Mouse (Mus musculus) cortical plate, adult 2 months (tissue): ENCODE measurements around the gene Eapp. TPM values are rescaled to one million over a fixed set of nuclear protein-coding genes. Genes with fewer than 3 reads are reported as not detected.
A peak's percentile ranks its signal among the peaks of the same experiment; 100 is the strongest.
"Not testable (repeated sequence)": the region's sequence is repeated elsewhere in the genome, so short reads cannot be mapped to it uniquely, and the experiment has no call there.

Experiments
- H3K27ac ChIP-seq: fragments of 200-500 bp; 2 replicates; pipeline ENCODE4 v1.5.1; 2012; ENCODE audit warnings: low read length, control low read depth, inconsistent platforms; ENCODE audit not compliant: insufficient read depth
- H3K4me1 ChIP-seq: fragments of 200-500 bp; 2 replicates; pipeline ENCODE4 v1.6.1; 2011; ENCODE audit warnings: low read length; ENCODE audit not compliant: control insufficient read depth, insufficient read depth
- H3K4me3 ChIP-seq: fragments of 200-500 bp; 2 replicates; pipeline ENCODE4 v1.5.1; 2011; ENCODE audit warnings: mild to moderate bottlenecking, low read length, control low read depth; ENCODE audit not compliant: insufficient read depth
- CTCF ChIP-seq: fragments of 200-500 bp; IDR thresholded peaks from 2 replicates; pipeline ENCODE4 v1.5.1; 2011; ENCODE audit warnings: mild to moderate bottlenecking, control low read depth, low read length; ENCODE audit not compliant: insufficient read depth; ENCODE audit errors: extremely low read depth
- POLR2A ChIP-seq: fragments of 200-500 bp; IDR thresholded peaks from 2 replicates; pipeline ENCODE4 v1.6.1; 2011; ENCODE audit warnings: mild to moderate bottlenecking, low read length, control low read depth; ENCODE audit not compliant: insufficient read depth; ENCODE audit errors: extremely low read depth
- polyA plus RNA-seq: library from polyadenylated mRNA; depleted of rRNA; stranded (reverse); fragments of >200 nt; gene quantifications from 2 replicates; pipeline ENCODE4 v1.2.3, GENCODE M21; 2012

Eapp gene
- polyA plus RNA-seq, 1 experiment = 25.9 TPM

DNA sequence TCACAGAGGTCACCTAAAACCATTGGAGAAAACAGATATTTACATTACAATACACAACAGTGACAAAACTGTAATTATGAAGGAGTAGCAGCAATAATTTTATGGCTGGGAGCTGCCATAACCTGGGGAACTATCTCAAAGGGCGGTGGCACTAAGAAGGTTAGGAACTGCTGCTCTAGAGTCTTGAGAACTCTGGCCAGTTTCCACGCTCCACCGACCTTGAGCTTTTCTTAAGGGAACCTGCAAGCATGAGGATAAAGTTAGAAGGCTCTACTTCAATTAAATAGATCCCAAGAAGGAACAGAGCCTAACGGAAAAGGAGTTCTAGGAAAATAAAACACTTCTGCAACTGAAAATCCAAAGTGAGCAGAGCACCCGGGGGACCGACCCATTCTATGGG lies 30.2 kb downstream of the Eapp start:
- H3K4me1 ChIP-seq = no peaks in the 10 kb centered on the region
- TF ChIP-seq POLR2A (no peak), CTCF (no peak)
- H3K27ac ChIP-seq = no peak overlapping the region
- no peak overlapping the region for H3K4me3 ChIP-seq

- H3K4me3 ChIP-seq, H3K27ac ChIP-seq, H3K4me1 ChIP-seq: not testable (repeated sequence)
Observed at GRCm38 (mm10) chr12:54661470-54661869, 34.2 kb downstream of the Eapp start.

DNA sequence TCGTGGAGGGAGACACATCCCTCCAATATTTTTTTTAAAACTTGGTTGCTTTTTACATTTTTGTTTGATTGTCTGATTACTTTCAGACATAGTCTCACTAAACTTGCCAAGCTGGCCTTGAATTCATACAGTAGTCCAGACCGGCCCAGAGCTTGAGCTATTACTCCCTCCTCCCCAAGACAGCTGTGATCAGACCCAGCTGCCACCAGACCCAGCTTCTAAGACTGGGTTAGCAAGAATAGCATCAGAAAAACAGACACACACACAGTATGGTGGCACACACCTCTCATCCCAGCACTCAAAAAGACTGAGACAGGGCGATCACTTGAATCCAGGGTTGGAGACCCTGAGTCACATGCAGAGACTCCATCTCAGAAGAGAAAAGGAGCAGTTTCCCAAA lies 35.8 kb downstream of the Eapp start:
- no peak for TF ChIP-seq POLR2A
- TF ChIP-seq CTCF = no peak
- Histone ChIP-seq H3K27ac (no peak overlapping the region), H3K4me3 (no peak overlapping the region), H3K4me1 (no peaks in the 10 kb centered on the region)

DNA sequence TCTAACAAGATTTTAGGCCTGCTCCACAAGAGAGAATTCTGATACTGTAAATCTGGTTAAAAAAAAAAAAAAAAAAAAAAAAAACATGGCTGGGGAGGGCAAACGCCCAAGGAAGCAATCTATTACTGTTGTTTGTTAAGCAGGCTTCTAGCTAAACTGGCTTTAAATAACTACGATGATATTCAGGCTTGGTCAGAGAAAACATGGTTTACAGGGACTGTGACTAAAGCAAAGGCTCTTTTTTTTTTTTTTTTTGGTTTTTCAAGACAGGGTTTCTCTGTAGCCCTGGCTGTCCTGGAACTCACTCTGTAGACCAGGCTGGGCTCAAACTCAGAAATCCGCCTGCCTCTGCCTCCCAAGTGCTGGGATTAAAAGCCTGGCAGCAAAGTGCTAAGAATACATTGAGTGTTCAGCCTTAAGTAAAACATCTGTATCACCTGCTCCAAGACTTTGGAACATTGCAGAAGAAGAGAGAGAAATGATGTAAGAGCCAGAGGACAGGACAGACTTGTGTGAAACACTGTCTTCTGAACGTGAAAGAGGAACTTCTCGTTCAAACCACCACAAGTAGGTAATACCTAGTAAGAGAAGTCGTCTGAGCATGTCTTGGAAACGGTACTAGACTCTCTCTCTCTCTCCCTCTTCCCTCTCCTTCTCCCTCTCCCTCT lies 37.1 kb downstream of the Eapp start:
- no peak overlapping the region for H3K27ac ChIP-seq
- TF ChIP-seq CTCF (no peak), POLR2A (no peak)
- no peaks in the 10 kb centered on the region; the same call in 1 of the 2 replicates for H3K4me1 ChIP-seq
- H3K4me3 ChIP-seq = no peak overlapping the region

DNA sequence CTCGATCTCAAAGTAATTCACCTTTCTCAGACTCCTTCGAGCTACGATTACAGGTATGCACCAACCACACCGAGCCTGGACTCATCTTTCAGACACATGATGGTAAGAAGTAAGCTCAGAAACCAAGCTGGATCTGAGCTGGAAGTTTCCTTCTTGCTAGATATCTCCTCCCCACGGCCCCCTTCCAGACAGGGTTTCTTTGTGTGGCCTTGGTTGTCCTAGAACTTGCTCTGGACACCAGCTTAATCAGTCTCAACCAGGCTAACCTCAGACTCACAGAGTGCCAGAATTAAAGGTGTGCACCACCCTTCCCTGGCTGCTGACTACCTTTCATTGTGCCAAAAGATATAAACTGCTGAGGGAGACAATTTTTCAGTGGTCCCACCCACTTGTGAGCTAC lies 37.7 kb downstream of the Eapp start:
- no peak overlapping the region for H3K4me3 ChIP-seq
- no peak for TF ChIP-seq CTCF
- TF ChIP-seq POLR2A = no peak

DNA sequence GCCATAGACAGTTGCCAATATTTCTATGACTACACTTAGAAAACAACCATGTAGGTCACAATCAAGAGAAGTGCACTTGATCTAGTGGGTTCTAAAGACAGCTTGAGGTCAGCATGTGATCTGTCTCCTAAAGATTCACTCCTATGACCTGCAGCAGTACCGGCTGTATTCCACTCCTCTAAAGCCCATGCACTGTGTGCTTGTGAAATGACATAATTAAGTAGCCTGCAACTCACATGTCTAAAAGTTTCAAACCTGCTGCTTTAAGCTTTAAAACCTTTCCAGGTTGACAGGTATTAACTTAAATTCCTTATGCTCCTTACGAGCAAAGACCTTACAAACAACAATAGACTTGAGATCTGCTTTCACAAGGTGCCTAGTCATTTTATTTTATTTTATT lies 38.5 kb downstream of the Eapp start:
- Histone ChIP-seq H3K4me3 (peak overlapping the region; percentile 94), H3K4me1 (peaks cover 2% of the 10 kb centered on the region; the same call in 1 of the 2 replicates), H3K27ac (no peak overlapping the region)
- no peak for TF ChIP-seq POLR2A
- TF ChIP-seq CTCF = no peak

More for the DNA sequence above, 37.7 kb downstream of the Eapp start:
- Histone ChIP-seq H3K4me1 (no peaks in the 10 kb centered on the region; the same call in 1 of the 2 replicates), H3K27ac (no peak overlapping the region)

DNA sequence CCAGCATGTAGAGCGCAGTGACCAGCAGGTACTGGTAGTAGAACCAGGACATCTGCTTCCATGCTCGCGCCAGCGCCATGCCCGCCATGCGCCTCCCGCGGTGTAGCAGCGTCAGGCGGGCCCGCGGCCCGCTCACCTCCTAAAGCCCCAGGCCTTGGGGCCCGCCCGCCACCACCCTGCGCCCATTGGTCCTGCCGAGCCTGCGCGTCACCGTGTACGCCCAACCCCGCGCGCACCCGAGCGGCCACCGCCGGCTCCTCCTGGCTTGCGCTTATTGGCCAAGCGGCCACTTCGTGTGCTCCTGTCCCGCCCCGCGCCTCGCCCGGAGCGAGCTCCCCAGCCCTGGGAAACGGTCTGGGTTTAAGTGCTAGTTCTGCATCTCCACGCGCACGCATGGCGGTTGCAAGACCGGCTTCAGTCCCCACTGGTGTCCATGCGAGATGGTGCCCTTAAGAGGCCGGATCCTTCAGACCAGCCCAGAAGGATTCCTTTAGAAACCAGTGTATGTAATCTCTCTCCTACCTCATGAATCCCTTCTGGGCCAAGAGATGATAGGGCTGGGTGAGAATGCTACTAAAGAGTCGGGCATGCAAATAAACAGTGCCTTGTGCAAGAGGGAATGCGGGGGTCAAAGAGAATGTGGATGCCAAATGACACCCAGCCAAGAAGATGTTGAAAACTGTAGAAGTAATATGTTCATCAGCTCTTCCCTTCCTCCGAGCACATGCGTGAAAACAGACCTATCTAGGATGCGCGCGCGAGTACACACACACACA lies 39.1 kb downstream of the Eapp start, which contains the start of gene Sptssa:
Gene Sptssa, minus strand, starts transcription at position 178 of the 776 bp plus-strand sequence.
- TF ChIP-seq CTCF (no peak), POLR2A (peak; percentile 88; the same call in 1 of the 2 replicates)
- peak within 1 kb of the TSS; percentile 44; the same call in 1 of the 2 replicates for H3K27ac ChIP-seq
- H3K4me1 ChIP-seq = peaks cover 4% of the 10 kb centered on the region; the same call in 1 of the 2 replicates
- peak within 1 kb of the TSS; percentile 94 for H3K4me3 ChIP-seq

DNA sequence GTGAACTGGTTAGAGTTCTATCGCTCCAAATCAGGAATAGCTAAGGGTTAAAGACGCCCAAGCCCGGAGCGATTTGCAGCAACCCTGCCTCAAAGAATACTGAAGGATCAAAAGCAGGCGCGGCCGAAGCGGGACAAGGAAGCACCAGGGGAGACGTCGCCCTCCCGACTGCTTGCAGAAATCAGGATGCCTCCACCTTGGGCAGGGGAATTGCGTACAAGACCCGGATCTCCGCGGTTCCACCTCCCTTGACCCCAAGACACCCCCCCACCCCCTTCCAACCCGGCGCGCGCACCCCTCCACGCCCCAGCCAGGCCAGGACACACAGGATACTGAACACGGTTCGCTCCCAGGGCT lies 39.7 kb downstream of the Eapp start:
- no peak for TF ChIP-seq CTCF
- Histone ChIP-seq H3K27ac (peak overlapping the region; percentile 44; the same call in 1 of the 2 replicates), H3K4me1 (peaks cover 4% of the 10 kb centered on the region; the same call in 1 of the 2 replicates), H3K4me3 (peak overlapping the region; percentile 94)

DNA sequence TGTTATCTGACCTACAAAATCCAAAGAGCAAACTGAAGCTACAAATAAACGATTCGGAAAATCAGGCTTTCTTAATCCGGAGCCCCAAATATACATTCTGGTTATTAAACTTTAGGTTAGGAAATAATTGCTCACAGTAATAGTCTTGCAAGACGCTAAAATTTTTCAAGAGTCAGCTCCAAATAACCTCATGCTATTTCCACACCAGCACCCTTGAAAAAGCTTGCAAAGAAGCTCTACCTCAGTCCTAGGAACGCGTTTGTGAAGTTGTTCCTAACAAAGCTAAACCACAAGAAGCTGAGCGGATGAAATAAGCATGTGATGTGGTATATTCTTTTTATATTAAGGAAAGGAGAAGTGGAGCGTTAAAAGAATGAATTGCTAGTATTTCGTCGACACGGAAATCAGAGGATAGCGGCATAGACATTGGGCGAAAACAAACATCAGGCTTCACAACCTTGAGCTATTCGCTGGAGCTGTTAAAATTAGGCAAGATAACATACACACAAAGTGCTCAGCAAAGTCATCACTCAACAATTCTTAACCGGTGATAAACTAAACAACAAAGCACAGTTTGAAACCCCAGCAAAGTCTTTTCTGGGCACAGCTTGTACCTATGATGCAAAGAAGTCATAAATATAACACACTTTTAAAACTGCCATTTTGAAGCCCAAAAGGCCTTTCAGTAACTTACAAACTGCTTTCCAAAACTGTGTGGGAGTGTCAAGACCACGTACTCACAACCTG lies 40.2 kb downstream of the Eapp start:
- Histone ChIP-seq H3K4me1 (peaks cover 4% of the 10 kb centered on the region; the same call in 1 of the 2 replicates), H3K4me3 (peak overlapping the region; percentile 94), H3K27ac (no peak overlapping the region)
- TF ChIP-seq POLR2A (no peak), CTCF (no peak)

- TF ChIP-seq POLR2A (no peak), CTCF (no peak)
- Histone ChIP-seq H3K4me1 (peaks cover 4% of the 10 kb centered on the region; the same call in 1 of the 2 replicates), H3K4me3 (no peak overlapping the region; the same call in 1 of the 2 replicates), H3K27ac (no peak overlapping the region)
Observed at GRCm38 (mm10) chr12:54654741-54655140, 41.0 kb downstream of the Eapp start.
